Mouse (Mus musculus) embryonic fibroblast, embryonic 13.5 days (primary cell): ENCODE data around the gene Gm20388.

Experiments
- CTCF ChIP-seq: IDR thresholded peaks from 2 replicates; pipeline ENCODE4 v1.5.1; 2011; ENCODE audit warnings: mild to moderate bottlenecking, control low read depth, low read length, moderate library complexity, borderline replicate concordance; ENCODE audit not compliant: insufficient read depth
- POLR2A ChIP-seq: IDR thresholded peaks from 2 replicates; pipeline ENCODE4 v1.6.1; 2011; ENCODE audit warnings: low read depth, mild to moderate bottlenecking, control low read depth, low read length, moderate library complexity

DNA sequence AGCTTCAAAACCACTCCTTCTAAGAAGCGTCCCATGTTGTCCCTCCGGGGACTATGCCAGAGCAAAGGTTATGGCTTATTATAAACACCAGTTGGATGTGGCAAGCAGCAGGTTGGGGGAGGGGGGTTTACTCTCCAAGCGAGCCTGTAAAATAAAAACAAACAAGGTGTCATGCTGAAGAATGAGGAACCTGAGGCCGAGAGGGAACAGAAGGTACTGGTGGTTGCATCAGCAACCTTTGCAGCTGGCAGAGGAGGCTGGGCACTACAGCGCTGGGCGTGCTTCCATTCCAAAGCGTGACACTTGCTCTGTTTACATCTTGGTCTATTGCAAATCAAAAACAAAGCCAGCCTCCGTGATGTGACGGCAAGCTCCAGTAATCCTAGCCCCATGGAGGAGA is 1669.8 kb downstream of the Gm20388 start:
- TF ChIP-seq POLR2A (no peak), CTCF (no peak)
